Mouse (Mus musculus) liver, embryonic 16.5 days (tissue): ENCODE results near the gene St3gal2. TPM values are rescaled to one million over a fixed set of nuclear protein-coding genes. Genes with fewer than 3 reads are reported as not detected.
"Not testable (repeated sequence)": the region's sequence is repeated elsewhere in the genome, so short reads cannot be mapped to it uniquely, and the experiment has no call there.

Experiments used
- ATAC-seq: fragments of 200-750 bp; cut with Nextera tagmentation; 2 replicates; pipeline ENCODE4 v1.8.0; 2017; ENCODE audit warnings: low read depth, mild to moderate bottlenecking, moderate number of reproducible peaks, moderate library complexity
- H3K27ac ChIP-seq: fragments of 300-500 bp; sonication (generic); 2 replicates; pipeline ENCODE4 v1.5.1; 2014; ENCODE audit warnings: mild to moderate bottlenecking, low read length
- H3K27me3 ChIP-seq: fragments of 300-500 bp; sonication (generic); 2 replicates; pipeline ENCODE4 v1.6.1; 2014; ENCODE audit warnings: low read depth, low read length, mixed read lengths; ENCODE audit not compliant: control insufficient read depth, insufficient read depth
- H3K36me3 ChIP-seq: fragments of 300-500 bp; sonication (generic); 2 replicates; pipeline ENCODE4 v1.6.1; 2014; ENCODE audit warnings: mild to moderate bottlenecking; ENCODE audit not compliant: control insufficient read depth, insufficient read depth
- H3K4me1 ChIP-seq: fragments of 300-500 bp; sonication (generic); 2 replicates; pipeline ENCODE4 v1.6.1; 2014; ENCODE audit warnings: low read depth, low read length, mixed read lengths; ENCODE audit not compliant: control insufficient read depth
- H3K4me2 ChIP-seq: fragments of 300-500 bp; sonication (generic); 2 replicates; pipeline ENCODE4 v1.6.1; 2014; ENCODE audit warnings: low read depth, low read length, mixed read lengths
- H3K4me3 ChIP-seq: fragments of 300-500 bp; sonication (generic); 2 replicates; pipeline ENCODE4 v1.5.1; 2014; ENCODE audit warnings: low read depth, mild to moderate bottlenecking, low read length
- H3K9ac ChIP-seq: fragments of 300-500 bp; sonication (generic); 2 replicates; pipeline ENCODE4 v1.6.1; 2014; ENCODE audit warnings: low read depth, low read length
- H3K9me3 ChIP-seq: fragments of 300-500 bp; sonication (generic); replicated peaks from 2 replicates; pipeline ENCODE4 v1.6.1; 2016; ENCODE audit warnings: low read length; ENCODE audit not compliant: control insufficient read depth
- WGBS: fragments of 180-500 bp; shearing (Covaris S2); extraction: QIAGEN DNeasy Blood & Tissue Kit; methylation state at CpG from one replicate; pipeline ENCODE4 v1.1.7; 2014; ENCODE audit not compliant: insufficient replicate concordance; 5-methylcytosine and 5-hydroxymethylcytosine counted together
- polyA plus RNA-seq: library from polyadenylated mRNA; unstranded; fragments of >200 nt; fragmentation: Nextera tagmentation; extraction: Ambion mirVana; gene quantifications from 2 replicates; pipeline ENCODE4 v1.2.1, GENCODE M21; 2015

St3gal2 gene
- polyA plus RNA-seq, 1 experiment from 2014 or later, result 23.7 TPM

DNA sequence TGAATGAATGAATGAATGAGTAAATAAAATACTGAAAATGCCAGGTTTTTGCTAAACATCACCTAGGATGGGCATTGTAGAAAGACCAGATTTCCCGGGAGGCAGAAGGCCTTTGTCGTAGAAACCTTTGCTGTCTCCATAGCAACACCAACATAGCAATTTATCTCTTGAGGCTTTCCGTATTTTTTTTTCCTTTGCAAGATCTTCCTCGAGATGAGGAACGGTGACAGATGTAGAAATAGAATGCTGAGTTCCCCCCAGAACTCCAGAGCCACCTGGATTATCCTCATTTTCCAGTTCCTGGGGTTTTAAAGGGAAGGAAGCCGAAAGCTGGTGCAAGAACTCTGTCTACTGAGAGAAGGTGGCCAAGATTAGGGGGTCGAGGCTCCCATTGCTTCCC is 44.9 kb downstream of the St3gal2 start:
- no peaks in the 10 kb centered on the region for H3K27me3 ChIP-seq
- H3K27ac ChIP-seq, result no peak overlapping the region
- no peak for ATAC-seq
- peaks cover 42% of the 10 kb centered on the region for H3K36me3 ChIP-seq
- WGBS, result 75% methylated on average over 7 of the region's 7 CpGs
- no peak overlapping the region for H3K4me2 ChIP-seq
- H3K4me3 ChIP-seq, result no peak overlapping the region
- no peaks in the 10 kb centered on the region for H3K9me3 ChIP-seq
- no peak overlapping the region for H3K9ac ChIP-seq
- peaks cover 3% of the 10 kb centered on the region for H3K4me1 ChIP-seq

GRCm38 (mm10) chr8:110965594-110965993 is 45.9 kb downstream of the St3gal2 start:
- no peak overlapping the region for H3K9ac ChIP-seq
- H3K4me1 ChIP-seq, result peaks cover 8% of the 10 kb centered on the region
- WGBS, result 54% methylated on average over 7 of the region's 7 CpGs
- H3K4me2 ChIP-seq, result no peak overlapping the region
- no peak for ATAC-seq
- H3K27me3 ChIP-seq, result no peaks in the 10 kb centered on the region
- H3K27ac ChIP-seq, result no peak overlapping the region
- peaks cover 44% of the 10 kb centered on the region for H3K36me3 ChIP-seq
- no peaks in the 10 kb centered on the region for H3K9me3 ChIP-seq
- no peak overlapping the region for H3K4me3 ChIP-seq

DNA sequence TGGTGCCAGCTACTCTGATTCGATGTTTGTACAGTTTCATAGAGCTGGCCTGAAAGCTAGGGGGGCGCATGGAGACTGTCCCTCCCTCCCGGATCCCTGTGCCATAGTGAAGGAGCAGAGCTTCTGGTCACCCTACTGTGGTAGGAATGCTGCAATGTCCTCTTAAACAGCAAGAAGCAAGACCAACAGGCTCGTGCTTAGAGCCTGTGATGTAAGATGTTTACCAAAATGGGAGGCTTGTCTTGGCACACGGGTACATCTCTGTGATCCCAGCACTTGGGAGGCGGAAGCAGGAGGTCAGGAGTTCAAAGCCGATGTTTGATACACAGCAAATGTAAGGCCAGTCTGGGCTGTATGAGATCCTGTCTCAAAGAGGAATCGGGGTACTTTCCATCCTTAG is 46.9 kb downstream of the St3gal2 start:
- no peak overlapping the region for H3K27ac ChIP-seq
- H3K4me1 ChIP-seq, result peaks cover 12% of the 10 kb centered on the region
- H3K27me3 ChIP-seq, result no peaks in the 10 kb centered on the region
- no peak overlapping the region for H3K4me3 ChIP-seq
- ATAC-seq, result no peak
- no peaks in the 10 kb centered on the region for H3K9me3 ChIP-seq
- no peak overlapping the region for H3K9ac ChIP-seq
- peaks cover 46% of the 10 kb centered on the region for H3K36me3 ChIP-seq
- WGBS, result 80% methylated on average over 8 of the region's 8 CpGs
- H3K4me2 ChIP-seq, result no peak overlapping the region

GRCm38 (mm10) chr8:110967326-110967725 is 47.6 kb downstream of the St3gal2 start:
- H3K4me3 ChIP-seq, result no peak overlapping the region
- H3K36me3 ChIP-seq, result peaks cover 39% of the 10 kb centered on the region
- no peak for ATAC-seq
- H3K4me2 ChIP-seq, result no peak overlapping the region
- no peak overlapping the region for H3K9ac ChIP-seq
- H3K27me3 ChIP-seq, result no peaks in the 10 kb centered on the region
- WGBS, result 81% methylated on average over 9 of the region's 9 CpGs
- H3K27ac ChIP-seq, result no peak overlapping the region
- H3K9me3 ChIP-seq, result no peaks in the 10 kb centered on the region
- H3K4me1 ChIP-seq, result peaks cover 12% of the 10 kb centered on the region

DNA sequence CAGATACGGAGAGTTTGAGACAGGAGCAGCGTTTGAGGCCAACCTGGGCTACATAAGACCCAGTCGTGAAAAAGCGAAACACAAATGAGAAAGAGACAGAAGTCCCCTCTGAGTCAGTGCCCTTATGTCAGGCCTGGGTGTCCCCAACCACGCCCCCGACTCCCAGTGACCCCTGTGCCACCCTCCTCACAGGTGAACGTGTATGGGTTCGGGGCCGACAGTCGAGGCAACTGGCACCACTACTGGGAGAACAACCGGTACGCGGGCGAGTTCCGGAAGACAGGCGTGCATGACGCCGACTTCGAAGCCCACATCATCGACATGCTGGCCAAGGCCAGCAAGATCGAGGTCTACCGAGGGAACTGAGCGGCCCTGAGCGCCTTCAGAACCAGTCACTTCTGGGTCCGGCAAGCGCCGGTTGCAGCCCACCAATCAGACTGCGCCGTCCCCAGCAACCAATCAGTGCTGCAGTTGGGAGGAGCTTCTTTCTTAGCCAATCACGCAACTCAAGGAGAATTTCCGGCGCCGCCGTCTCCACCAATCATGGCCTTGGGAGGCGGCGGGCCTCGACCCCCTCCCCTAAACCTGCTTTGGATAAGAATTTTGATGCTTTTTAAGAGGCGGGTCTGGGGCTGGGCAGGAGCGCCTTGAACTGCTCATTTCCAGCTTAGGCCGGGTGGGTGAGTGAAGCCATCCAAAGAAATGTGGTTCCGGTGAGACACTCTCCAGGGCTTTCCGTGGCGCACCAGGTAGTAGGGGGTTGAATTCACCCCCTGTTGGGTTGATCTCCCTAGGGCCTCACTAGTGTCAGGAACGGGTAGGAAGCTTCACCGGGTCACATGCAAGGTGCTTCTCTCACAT is 50.4 kb downstream of the St3gal2 start:
- H3K9ac ChIP-seq, result peak overlapping the region; percentile 65
- peaks cover 31% of the 10 kb centered on the region for H3K36me3 ChIP-seq

GRCm38 (mm10) chr8:110976532-110976931 is 56.8 kb downstream of the St3gal2 start:
- peaks cover 24% of the 10 kb centered on the region for H3K36me3 ChIP-seq
- WGBS, result 87% methylated on average over 8 of the region's 8 CpGs
- 0 out of 2 replicates have a peak, but pooled peaks have one; percentile 16 for ATAC-seq
- not testable (repeated sequence) for H3K9ac ChIP-seq, H3K4me2 ChIP-seq, H3K4me3 ChIP-seq, H3K27ac ChIP-seq, H3K27me3 ChIP-seq, H3K9me3 ChIP-seq, H3K4me1 ChIP-seq

More for the DNA sequence above, 50.4 kb downstream of the St3gal2 start:
- no peaks in the 10 kb centered on the region for H3K9me3 ChIP-seq
- H3K4me2 ChIP-seq, result peak overlapping the region; percentile 89
- 0 out of 2 replicates have a peak overlapping the region, but pooled peaks have one; percentile 12 for H3K27ac ChIP-seq
- H3K27me3 ChIP-seq, result no peaks in the 10 kb centered on the region
- H3K4me3 ChIP-seq, result peak overlapping the region; percentile 60
- 5% methylated on average over 45 of the region's 45 CpGs for WGBS
- peak; percentile 94 for ATAC-seq
- H3K4me1 ChIP-seq, result peaks cover 12% of the 10 kb centered on the region

DNA sequence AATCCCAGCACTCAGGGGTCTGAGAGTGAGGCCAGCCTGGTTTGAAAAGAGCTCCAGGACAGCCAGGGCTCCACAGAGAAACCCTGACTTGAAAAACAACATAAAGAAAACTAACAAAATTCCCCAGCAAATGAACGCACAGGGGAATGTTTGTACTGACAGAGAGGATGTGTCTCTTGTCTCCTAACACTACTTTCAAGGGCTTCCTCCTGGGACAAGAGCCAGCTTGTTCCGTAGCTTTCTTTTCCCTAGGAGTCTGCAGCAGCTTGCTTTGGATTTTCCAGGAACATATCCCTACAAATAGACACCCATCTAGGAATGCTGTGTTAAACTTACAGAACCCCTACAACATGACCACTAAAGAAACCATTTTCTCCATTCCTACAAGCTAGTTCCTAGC is 58.3 kb downstream of the St3gal2 start:
- 93% methylated on average over 2 of the region's 2 CpGs for WGBS
- not testable (repeated sequence) for H3K9ac ChIP-seq
- H3K36me3 ChIP-seq, result peaks cover 29% of the 10 kb centered on the region

DNA sequence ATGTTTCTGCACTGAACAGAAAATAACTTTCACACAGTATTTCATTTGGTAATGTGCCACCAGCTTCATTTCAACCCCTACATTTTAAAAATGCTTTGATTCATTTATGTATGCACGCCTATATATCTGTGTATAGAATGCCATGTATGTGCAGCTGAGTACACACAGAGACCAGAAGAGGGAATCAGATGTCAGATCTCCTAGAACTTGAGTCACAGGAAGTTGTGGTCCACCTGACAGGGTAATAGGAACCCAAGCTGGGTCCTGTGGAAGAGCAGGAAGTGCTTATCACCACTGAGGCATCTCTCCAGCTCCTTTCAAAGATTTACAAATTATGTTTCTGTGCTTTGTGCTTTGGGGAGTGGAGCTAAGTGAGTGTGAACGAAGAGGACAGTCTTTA is 61.6 kb downstream of the St3gal2 start:
- H3K9ac ChIP-seq, result no peak overlapping the region
- H3K4me2 ChIP-seq, result no peak overlapping the region
- H3K27me3 ChIP-seq, result no peaks in the 10 kb centered on the region
- H3K4me1 ChIP-seq, result no peaks in the 10 kb centered on the region
- H3K36me3 ChIP-seq, result peaks cover 50% of the 10 kb centered on the region
- no peak overlapping the region for H3K4me3 ChIP-seq
- H3K27ac ChIP-seq, result no peak overlapping the region
- WGBS, result 48% methylated on average over 2 of the region's 2 CpGs
- H3K9me3 ChIP-seq, result no peaks in the 10 kb centered on the region
- no peak for ATAC-seq

More for the DNA sequence above, 58.3 kb downstream of the St3gal2 start:
- H3K27me3 ChIP-seq, ATAC-seq, H3K4me3 ChIP-seq, H3K4me2 ChIP-seq, H3K27ac ChIP-seq, H3K4me1 ChIP-seq, H3K9me3 ChIP-seq: not testable (repeated sequence)
